Mouse (Mus musculus): ENCODE measurements around the gene Ralgps1.

Gene Ralgps1

GRCm38 (mm10) chr2:33280525-33280924 is 90.8 kb downstream of the Ralgps1 start:
- no peak for DNase-seq (ENCODE audit: low spot score)

- no peak for DNase-seq (ENCODE audit: low spot score)
Observed at GRCm38 (mm10) chr2:33279758-33280157, 91.5 kb downstream of the Ralgps1 start.

GRCm38 (mm10) chr2:33274719-33275490 is 96.4 kb downstream of the Ralgps1 start:
- DNase-seq (ENCODE audit: low spot score) = no peak

GRCm38 (mm10) chr2:33272665-33273439 is 98.4 kb downstream of the Ralgps1 start:
- DNase-seq (ENCODE audit: low spot score) = no peak

- no peak for DNase-seq (ENCODE audit: low spot score)
Observed at GRCm38 (mm10) chr2:33271511-33271910, 99.8 kb downstream of the Ralgps1 start.

- DNase-seq (ENCODE audit: low spot score) = no peak
Observed at GRCm38 (mm10) chr2:33270569-33270968, 100.7 kb downstream of the Ralgps1 start.

GRCm38 (mm10) chr2:33269132-33269493 is 102.2 kb downstream of the Ralgps1 start:
- DNase-seq (ENCODE audit: low spot score) = no peak

GRCm38 (mm10) chr2:33268384-33269131 is 102.7 kb downstream of the Ralgps1 start:
- DNase-seq (ENCODE audit: low spot score) = no peak

GRCm38 (mm10) chr2:33267075-33267474 is 104.2 kb downstream of the Ralgps1 start:
- DNase-seq (ENCODE audit: low spot score) = no peak

- no peak for DNase-seq (ENCODE audit: low spot score)
Observed at GRCm38 (mm10) chr2:33265793-33266192, 105.5 kb downstream of the Ralgps1 start.

- no peak for DNase-seq (ENCODE audit: low spot score)
Observed at GRCm38 (mm10) chr2:33261475-33261874, 109.8 kb downstream of the Ralgps1 start.

GRCm38 (mm10) chr2:33260772-33261171 is 110.5 kb downstream of the Ralgps1 start:
- no peak for DNase-seq (ENCODE audit: low spot score)

GRCm38 (mm10) chr2:33256769-33257537 is 114.3 kb downstream of the Ralgps1 start:
- DNase-seq (ENCODE audit: low spot score) = no peak

GRCm38 (mm10) chr2:33254318-33254985 is 116.8 kb downstream of the Ralgps1 start:
- no peak for DNase-seq (ENCODE audit: low spot score)

GRCm38 (mm10) chr2:33253572-33254190 is 117.6 kb downstream of the Ralgps1 start:
- DNase-seq (ENCODE audit: low spot score) = no peak

GRCm38 (mm10) chr2:33252751-33253150 is 118.5 kb downstream of the Ralgps1 start:
- no peak for DNase-seq (ENCODE audit: low spot score)

GRCm38 (mm10) chr2:33249922-33250633 is 121.2 kb downstream of the Ralgps1 start:
- no peak for DNase-seq (ENCODE audit: low spot score)

- no peak for DNase-seq (ENCODE audit: low spot score)
Observed at GRCm38 (mm10) chr2:33248549-33248948, 122.7 kb downstream of the Ralgps1 start.

- no peak for DNase-seq (ENCODE audit: low spot score)
Observed at GRCm38 (mm10) chr2:33246841-33247240, 124.4 kb downstream of the Ralgps1 start.

- no peak for DNase-seq (ENCODE audit: low spot score)
Observed at GRCm38 (mm10) chr2:33245350-33245749, 125.9 kb downstream of the Ralgps1 start.
